Mouse (Mus musculus) liver, embryonic 14.5 days (tissue): ENCODE measurements at regions not wholly inside any gene's neighbourhood (a gene's known extent, or its start where the extent isn't known, plus 50 kb on each side); places are given as distances from the start of the nearest gene placed in this dataset.

ENCODE experiments used
- ATAC-seq: fragments of 200-750 bp; cut with Nextera tagmentation; 2 replicates; pipeline ENCODE4 v1.8.0; 2017; ENCODE audit warnings: moderate number of reproducible peaks, mild to moderate bottlenecking, moderate library complexity; ENCODE audit not compliant: insufficient read depth
- DNase-seq, 3 experiments: peaks; one replicate each; pipeline ENCODE4 v3.0.0-alpha.2; 2012 to 2013; ENCODE audit warnings: low read depth in 3 of 3, low spot score in 3 of 3
- H3K27ac ChIP-seq: fragments of 300-500 bp; sonication (generic); 2 replicates; pipeline ENCODE4 v1.5.1; 2014; ENCODE audit warnings: moderate library complexity, mild to moderate bottlenecking, control low read depth, inconsistent platforms
- H3K27me3 ChIP-seq: fragments of 300-500 bp; sonication (generic); 2 replicates; pipeline ENCODE4 v1.6.1; 2014; ENCODE audit warnings: mild to moderate bottlenecking, low read length, moderate library complexity; ENCODE audit not compliant: control insufficient read depth, insufficient read depth
- H3K36me3 ChIP-seq: fragments of 300-500 bp; sonication (generic); replicated peaks from 2 replicates; pipeline ENCODE4 v1.6.1; 2014; ENCODE audit warnings: low read depth; ENCODE audit not compliant: control insufficient read depth, insufficient read depth
- H3K4me1 ChIP-seq, 2 experiments: fragments of 200-500 bp in 1 of 2; fragments of 300-500 bp in 1 of 2; sonication (generic) in 1 of 2; replicated peaks; 2 replicates each; pipeline ENCODE4 v1.6.1; 2012 to 2014; ENCODE audit warnings: antibody characterized with exemption in 1 of 2, inconsistent platforms in 1 of 2, low read length in 1 of 2; ENCODE audit not compliant: control insufficient read depth in 2 of 2, insufficient read depth in 2 of 2
- H3K4me2 ChIP-seq: fragments of 300-500 bp; sonication (generic); 2 replicates; pipeline ENCODE4 v1.6.1; 2014; ENCODE audit warnings: low read depth, mild to moderate bottlenecking, control low read depth, moderate library complexity
- H3K4me3 ChIP-seq, 2 experiments: fragments of 200-500 bp in 1 of 2; fragments of 300-500 bp in 1 of 2; sonication (generic) in 1 of 2; 2 replicates each; pipeline ENCODE4 v1.5.1; 2012 to 2014; ENCODE audit warnings: low read depth in 2 of 2, low read length in 2 of 2, mild to moderate bottlenecking in 2 of 2, control low read depth in 1 of 2, inconsistent platforms in 1 of 2, moderate library complexity in 1 of 2; ENCODE audit not compliant: insufficient read depth in 1 of 2
- H3K9ac ChIP-seq: fragments of 300-500 bp; sonication (generic); replicated peaks from 2 replicates; pipeline ENCODE4 v1.6.1; 2014; ENCODE audit warnings: mild to moderate bottlenecking, control low read depth, moderate library complexity
- H3K9me3 ChIP-seq: fragments of 300-500 bp; sonication (generic); 2 replicates; pipeline ENCODE4 v1.6.1; 2016; ENCODE audit warnings: low read length, mixed read lengths; ENCODE audit not compliant: control insufficient read depth
- CTCF ChIP-seq: IDR thresholded peaks from 2 replicates; pipeline ENCODE4 v1.5.1; 2016; ENCODE audit warnings: antibody characterized with exemption, low read depth, control low read depth
- EP300 ChIP-seq: IDR thresholded peaks from 2 replicates; pipeline ENCODE4 v1.6.1; 2016; ENCODE audit warnings: antibody characterized with exemption, low read depth
- WGBS: fragments of 180-500 bp; shearing (Covaris S2); extraction: QIAGEN DNeasy Blood & Tissue Kit; methylation state at CpG from one replicate; pipeline ENCODE4 v1.1.7; 2014; ENCODE audit not compliant: insufficient replicate concordance; 5-methylcytosine and 5-hydroxymethylcytosine counted together

GRCm38 (mm10) chr14:98417719-98418118 lies 248.2 kb upstream of the Dach1 start:
- Histone ChIP-seq H3K4me1 (no peaks in the 10 kb centered on the region), H3K9me3 (no peaks in the 10 kb centered on the region), H3K27me3 (no peaks in the 10 kb centered on the region), H3K36me3 (no peaks in the 10 kb centered on the region), H3K4me2 (no peak overlapping the region), H3K9ac (no peak overlapping the region), H3K27ac (no peak overlapping the region), H3K4me3 (no peak overlapping the region)
- 4% methylated on average over 1 of the region's 1 CpGs for WGBS
- TF ChIP-seq EP300 = no peak
- no peak for TF ChIP-seq CTCF
- no peak for DNase-seq
- ATAC-seq = no peak

- H3K4me1 ChIP-seq = no peaks in the 10 kb centered on the region
- H3K36me3 ChIP-seq = no peaks in the 10 kb centered on the region
- no peak overlapping the region for H3K4me3 ChIP-seq
- no peaks in the 10 kb centered on the region for H3K27me3 ChIP-seq
- no peak overlapping the region for H3K27ac ChIP-seq
- WGBS = 50% methylated on average over 7 of the region's 7 CpGs
- TF ChIP-seq CTCF = no peak; the same call in 1 of the 2 replicates
- no peak for TF ChIP-seq EP300
- DNase-seq = peak in 1 of 3 experiments; percentile 6
- ATAC-seq = no peak
- no peak overlapping the region for H3K9ac ChIP-seq
- no peaks in the 10 kb centered on the region for H3K9me3 ChIP-seq
- no peak overlapping the region for H3K4me2 ChIP-seq
Observed at GRCm38 (mm10) chr14:98414201-98414600, 244.6 kb upstream of the Dach1 start.

- Histone ChIP-seq H3K27me3 (no peaks in the 10 kb centered on the region), H3K4me1 (no peaks in the 10 kb centered on the region), H3K27ac (no peak overlapping the region), H3K4me3 (no peak overlapping the region), H3K9ac (no peak overlapping the region), H3K36me3 (no peaks in the 10 kb centered on the region), H3K9me3 (no peaks in the 10 kb centered on the region), H3K4me2 (no peak overlapping the region)
- TF ChIP-seq EP300 (no peak), CTCF (no peak)
- peak; percentile 37; the same call in 1 of the 2 replicates for ATAC-seq
- WGBS = 43% methylated on average over 3 of the region's 3 CpGs
- DNase-seq = no peak
Observed at GRCm38 (mm10) chr14:98405936-98406635, 236.5 kb upstream of the Dach1 start.

GRCm38 (mm10) chr14:98404026-98404425 lies 234.5 kb upstream of the Dach1 start:
- DNase-seq (no peak), ATAC-seq (no peak)
- no peak overlapping the region for H3K4me3 ChIP-seq
- H3K27ac ChIP-seq = no peak overlapping the region
- H3K9ac ChIP-seq = no peak overlapping the region
- no peaks in the 10 kb centered on the region for H3K27me3 ChIP-seq
- no peaks in the 10 kb centered on the region for H3K36me3 ChIP-seq
- H3K4me2 ChIP-seq = no peak overlapping the region
- 60% methylated on average over 5 of the region's 5 CpGs for WGBS
- no peak for TF ChIP-seq CTCF
- no peak for TF ChIP-seq EP300
- no peaks in the 10 kb centered on the region for H3K9me3 ChIP-seq
- no peaks in the 10 kb centered on the region for H3K4me1 ChIP-seq

- H3K4me3 ChIP-seq = no peak overlapping the region
- DNase-seq (no peak), ATAC-seq (no peak)
- no peak overlapping the region for H3K9ac ChIP-seq
- no peak for TF ChIP-seq CTCF
- TF ChIP-seq EP300 = no peak
- H3K36me3 ChIP-seq = no peaks in the 10 kb centered on the region
- no peaks in the 10 kb centered on the region for H3K27me3 ChIP-seq
- no peak overlapping the region for H3K27ac ChIP-seq
- H3K4me2 ChIP-seq = no peak overlapping the region
- H3K9me3 ChIP-seq = no peaks in the 10 kb centered on the region
- no peaks in the 10 kb centered on the region for H3K4me1 ChIP-seq
- WGBS = 48% methylated on average over 4 of the region's 4 CpGs
Observed at GRCm38 (mm10) chr14:98387871-98388270, 218.3 kb upstream of the Dach1 start.
